Mouse (Mus musculus) left cerebral cortex, postnatal 14 days (tissue): Measurements from ENCODE around the gene Pex11g. TPM values are rescaled to one million over a fixed set of nuclear protein-coding genes. Genes with fewer than 3 reads are reported as not detected.
A peak's percentile ranks its signal among the peaks of the same experiment; 100 is the strongest.

Source experiments
- DNase-seq, 2 experiments: peaks; one replicate each; pipeline ENCODE4 v3.0.0; 2021 to 2022; ENCODE audit warnings: low spot score in 2 of 2, mixed read lengths in 1 of 2
- intact Hi-C: fragments of 180-260 bp; cut with DNase I; formaldehyde crosslinking; loops from one replicate; pipeline ENCODE4 v1.15.1; 2025
- total RNA-seq, 2 experiments: library from RNA; stranded (reverse); gene quantifications; 2 replicates each; pipeline ENCODE4 v1.2.3; 2021

The Pex11g gene
- total RNA-seq, 2 experiments from 2014 or later = 0.74 to 1.2 TPM

DNA sequence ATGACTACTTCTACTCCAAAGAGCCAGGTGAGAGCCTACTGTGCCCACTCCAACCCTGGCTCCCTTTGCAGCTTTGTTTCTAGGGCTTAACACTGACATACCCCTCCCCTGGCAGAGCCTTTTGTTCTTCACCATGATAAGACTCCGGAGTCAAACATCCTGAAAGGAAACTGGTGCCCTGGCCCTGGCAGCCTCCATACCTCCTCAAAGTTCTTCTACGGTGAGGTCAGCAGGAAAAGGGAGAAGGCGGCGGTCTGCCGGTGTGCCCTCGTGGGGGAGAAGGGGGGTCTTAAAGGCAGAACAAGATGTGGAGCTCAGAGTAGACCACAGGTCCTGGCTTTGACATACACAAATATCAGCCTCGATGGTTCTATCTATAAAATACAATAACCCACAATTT lies 16.1 kb upstream of the Pex11g start:
- intact Hi-C loops = no loop called here
- no peak for DNase-seq

DNA sequence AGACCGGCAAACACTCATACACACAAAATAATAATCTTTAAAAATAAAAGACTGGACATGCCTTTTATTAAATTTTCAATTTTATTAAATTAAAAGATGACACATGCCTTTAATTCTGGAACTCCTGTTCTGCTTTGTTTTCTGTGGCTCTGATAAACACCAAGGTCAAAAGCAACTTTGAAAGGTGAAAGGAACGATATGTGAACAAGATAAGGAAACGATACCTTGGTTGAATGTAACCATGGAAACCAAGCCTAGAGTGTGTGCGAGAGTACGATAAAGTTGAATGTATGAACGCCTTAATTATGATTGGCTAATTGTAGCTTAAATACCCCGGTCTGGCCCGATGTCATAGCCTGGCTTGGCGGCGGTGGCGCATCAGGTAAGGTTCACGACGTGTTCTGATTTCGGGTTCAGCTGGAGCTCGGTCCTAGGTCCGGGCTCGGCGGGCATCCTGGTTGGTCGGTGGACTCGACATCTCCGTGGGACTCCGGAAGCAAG lies 14.8 kb upstream of the Pex11g start:
- DNase-seq = no peak
- intact Hi-C loops = no loop called here

DNA sequence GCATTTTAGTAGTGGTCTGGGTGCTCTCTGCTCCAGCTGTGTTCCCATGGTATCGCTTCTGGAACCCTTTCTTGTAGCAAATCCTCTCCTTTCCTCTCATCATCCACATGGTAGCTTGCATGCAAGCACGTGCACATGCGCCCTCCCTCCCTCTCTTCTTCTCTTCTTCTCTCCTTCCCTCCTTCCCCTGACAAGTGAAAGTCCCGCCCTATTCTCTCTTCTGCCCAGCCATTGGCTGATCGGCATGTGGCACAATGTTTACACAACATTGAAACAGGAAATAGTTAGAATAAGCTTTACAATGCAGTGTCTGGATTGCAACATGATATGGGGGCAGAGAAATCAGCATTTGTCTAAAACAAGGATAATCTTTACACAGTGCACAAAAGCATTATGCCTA lies 14.1 kb upstream of the Pex11g start:
- intact Hi-C loops = no loop called here
- no peak for DNase-seq

DNA sequence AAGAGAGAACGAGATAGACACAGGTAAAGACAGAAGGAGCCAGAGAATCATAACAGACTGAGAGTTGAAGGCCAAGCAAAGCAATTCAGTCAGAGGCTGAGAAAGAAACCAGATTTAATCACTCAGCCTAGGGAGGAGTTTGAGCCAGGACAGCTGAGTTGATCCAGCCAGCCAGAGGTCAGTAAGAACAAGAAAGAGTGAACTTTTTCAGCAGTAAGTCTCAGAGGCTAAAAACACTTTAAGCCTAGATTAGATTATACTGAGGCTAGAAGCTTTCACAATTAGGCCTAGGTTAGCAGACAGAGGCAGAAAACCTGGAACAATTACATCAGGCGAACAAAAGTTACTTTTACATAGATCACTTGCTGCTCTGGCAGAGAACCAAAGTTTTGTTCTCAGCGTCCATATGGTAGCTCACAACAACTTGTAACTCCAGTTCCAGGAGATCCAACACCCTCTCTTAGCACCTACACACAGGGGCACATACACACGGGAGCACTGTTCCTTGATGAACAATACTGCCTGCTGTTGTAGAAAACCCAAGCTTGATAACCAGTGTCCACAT lies 12.8 kb upstream of the Pex11g start:
- no peak for DNase-seq
- intact Hi-C loops = no loop called here

DNA sequence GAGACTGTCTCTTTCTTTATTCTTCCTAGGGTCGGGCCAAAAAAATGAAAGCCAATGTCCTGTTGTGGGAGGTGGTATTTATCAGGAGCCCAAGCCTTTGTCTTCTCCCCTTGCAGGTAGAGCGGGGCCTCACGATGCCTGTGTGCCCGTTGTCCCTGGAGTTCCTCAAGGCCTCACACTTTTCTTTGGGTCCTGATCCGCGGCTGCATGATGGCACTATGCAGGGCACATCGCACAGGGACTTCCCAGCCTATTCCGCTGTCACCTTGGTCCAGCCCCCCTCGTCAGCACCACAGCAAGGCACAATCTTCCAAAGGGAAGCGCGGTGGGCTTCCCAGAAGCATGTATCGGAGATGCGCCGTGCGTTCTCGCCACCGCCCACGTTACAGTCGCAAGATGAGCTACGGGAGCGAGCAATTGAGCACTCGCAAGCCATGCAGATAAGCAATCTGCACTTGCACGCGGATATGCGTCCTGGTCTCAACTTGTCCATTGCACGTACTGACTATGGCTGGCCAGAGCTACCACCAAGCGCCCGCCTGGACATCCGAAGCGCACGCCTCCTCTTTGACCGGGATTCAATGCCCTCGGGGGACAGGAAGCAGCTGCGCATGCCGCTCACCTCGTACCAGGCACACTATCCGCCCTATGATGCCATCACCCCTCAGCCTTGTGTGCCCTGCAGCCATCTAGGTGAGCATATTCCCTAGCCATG lies 8.4 kb upstream of the Pex11g start:
- intact Hi-C loops = no loop called here
- peak in 1 of 2 experiments; percentile 22 for DNase-seq

DNA sequence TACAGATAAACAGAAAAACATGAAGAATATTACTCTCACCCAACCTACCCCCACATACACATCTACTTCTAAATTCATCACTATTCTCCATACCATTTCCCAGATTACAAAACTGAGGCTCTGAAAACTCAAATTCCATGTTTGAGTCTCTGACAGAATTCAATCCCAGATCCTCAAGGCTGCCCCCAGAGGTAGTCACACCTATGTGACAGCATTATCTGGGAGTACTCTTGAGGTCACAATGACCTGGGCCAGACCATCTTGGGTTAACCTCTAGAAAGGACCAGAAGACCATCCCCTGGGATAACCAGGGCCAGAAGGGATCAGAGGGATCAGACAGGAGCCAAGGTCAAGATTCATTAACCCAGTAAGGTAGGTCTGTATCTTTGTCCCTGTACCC lies 3.1 kb upstream of the Pex11g start, which contains the start of gene Tex45:
Tex45 (plus strand) TSS at position 301 of the 400 bp plus-strand sequence.
- intact Hi-C loops = no loop called here
- DNase-seq = no peak

DNA sequence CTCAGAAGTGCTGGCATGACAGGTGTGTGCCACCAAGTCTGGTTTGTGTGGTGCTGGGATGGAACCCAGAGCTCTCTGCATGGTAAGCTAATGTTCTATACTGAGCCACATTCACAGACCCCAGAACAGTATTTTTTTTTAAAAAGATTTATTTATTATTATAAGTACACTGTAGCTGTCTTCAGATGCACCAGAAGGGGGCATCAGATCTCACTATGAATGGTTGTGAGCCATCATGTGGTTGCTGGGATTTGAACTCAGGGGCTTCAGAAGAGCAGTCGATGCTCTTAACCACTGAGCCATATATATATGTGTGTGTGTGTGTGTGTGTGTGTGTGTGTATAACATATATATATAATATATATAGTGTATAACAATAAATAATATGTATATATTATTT lies 1.4 kb upstream of the Pex11g start:
- no peak for DNase-seq
- intact Hi-C loops = no loop called here

DNA sequence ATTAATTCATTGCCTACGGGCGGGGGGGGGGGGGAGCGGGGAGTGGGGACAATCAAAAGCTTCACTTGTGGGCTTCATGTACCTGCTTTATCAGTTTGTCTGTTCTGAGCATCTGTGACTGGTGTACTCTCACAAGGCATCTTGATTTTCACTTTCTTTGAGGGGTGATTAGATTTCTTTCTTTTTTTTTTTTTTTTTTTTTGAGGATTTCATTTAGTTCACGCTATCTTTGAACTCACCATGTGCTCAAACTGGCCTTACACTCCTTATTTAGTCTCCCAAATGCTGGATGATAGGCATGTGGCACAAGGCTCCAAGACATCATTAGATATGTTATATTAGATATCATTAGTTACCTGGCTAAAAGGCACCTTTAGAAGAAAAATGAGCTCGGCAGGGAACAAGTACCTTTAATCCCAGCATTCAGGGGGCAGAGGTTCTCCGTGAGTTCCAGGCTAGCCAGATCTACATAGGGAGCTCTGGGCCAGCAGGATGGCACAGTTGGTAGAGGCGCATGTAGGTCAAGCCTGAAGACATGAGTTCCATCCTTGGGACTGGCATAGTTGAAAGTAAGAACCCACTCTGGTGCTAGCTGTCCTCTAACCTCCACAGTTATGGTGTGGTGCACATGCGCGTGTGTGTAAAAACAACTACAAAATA lies 536 bp upstream of the Pex11g start:
- intact Hi-C loops = no loop called here
- no peak for DNase-seq

DNA sequence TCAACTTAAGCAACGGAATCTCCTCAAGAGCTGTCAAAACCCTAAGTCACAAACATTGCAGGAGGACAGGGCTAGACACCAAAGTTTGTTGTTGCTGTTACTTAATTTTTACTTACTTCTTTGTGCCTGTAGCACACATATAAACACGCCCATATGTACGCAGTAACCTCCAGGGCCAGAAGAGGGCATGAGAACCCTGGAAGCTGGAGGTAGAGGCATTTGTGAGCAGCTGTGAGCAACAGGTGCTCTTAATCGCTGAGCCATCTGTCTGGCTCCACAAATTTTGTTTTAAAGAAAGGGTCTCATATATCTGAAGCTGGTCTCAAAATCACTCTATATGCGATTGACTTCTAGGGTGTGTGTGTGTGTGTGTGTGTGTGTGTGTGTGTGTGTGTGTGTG lies 3.2 kb downstream of the Pex11g start:
- peak in 1 of 2 experiments; percentile 52 for DNase-seq
- intact Hi-C loops = no loop called here

DNA sequence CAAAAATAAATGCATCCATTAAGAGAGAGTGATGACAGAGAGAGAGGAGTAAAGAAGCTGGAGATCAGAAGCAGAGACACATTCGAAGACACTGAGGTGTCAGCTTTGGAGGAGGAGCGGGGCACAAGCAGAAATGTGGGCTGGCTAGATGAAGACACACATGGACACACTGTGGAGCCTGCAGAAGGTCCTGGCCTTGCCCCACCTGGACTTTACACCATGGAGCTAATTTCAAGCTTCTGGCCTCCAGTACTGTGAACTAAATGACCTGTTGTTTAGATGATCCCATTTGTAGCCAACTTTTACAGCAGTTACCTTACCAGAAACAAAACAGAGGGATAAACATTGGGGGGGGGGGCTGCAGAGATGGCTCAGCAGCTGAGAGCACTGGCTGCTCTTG lies 4.2 kb downstream of the Pex11g start:
- no peak for DNase-seq
- intact Hi-C loops = no loop called here

DNA sequence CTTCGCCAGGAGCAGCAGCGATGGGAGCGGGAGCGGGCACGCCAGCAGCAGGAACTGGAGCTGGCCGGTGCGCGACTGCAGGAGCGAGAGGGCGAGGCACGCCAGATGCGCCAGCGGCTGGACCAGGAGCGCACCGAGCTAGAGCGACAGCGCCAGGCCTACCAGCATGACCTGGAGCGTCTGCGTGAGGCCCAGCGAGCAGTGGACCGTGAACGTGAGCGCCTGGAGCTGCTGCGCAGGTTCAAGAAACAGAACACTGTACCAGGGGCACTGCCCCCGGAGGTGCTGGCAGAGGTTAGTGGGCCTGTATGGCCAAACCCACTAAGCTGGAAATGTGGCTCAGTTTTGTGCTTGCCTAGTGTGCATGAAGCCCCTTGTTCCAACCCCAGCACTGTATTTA lies 15.5 kb downstream of the Pex11g start:
- intact Hi-C loops = loop anchor here (10.0 kb wide), 1 partner anchor 97 kb away; the partner anchor contains the start of gene A430078G23Rik

DNA sequence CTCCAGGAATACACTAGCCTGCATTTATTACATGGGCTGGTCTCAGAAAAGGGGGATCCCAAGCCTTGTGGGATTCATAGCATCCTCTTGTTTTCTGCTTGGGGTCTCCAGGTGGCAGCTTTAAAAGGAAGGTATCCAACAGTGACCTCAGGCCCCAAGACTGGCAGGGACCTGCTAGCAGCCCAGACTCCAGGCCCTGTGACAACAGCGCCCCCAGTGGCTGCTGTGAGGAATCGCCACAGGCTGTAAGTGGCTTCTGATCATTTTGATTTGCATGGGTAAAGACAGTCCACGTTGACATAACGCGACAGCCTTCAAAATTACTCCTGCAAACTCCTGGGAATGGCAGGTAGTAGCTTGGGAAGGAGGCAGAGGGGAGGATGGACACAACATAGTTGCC lies 16.8 kb downstream of the Pex11g start:
- intact Hi-C loops = loop anchor here (10.0 kb wide), 1 partner anchor 96 kb away; the partner anchor contains the start of gene A430078G23Rik
- peak; percentile 42 to 45 for DNase-seq

More for the DNA sequence above, 15.5 kb downstream of the Pex11g start:
- no peak for DNase-seq

DNA sequence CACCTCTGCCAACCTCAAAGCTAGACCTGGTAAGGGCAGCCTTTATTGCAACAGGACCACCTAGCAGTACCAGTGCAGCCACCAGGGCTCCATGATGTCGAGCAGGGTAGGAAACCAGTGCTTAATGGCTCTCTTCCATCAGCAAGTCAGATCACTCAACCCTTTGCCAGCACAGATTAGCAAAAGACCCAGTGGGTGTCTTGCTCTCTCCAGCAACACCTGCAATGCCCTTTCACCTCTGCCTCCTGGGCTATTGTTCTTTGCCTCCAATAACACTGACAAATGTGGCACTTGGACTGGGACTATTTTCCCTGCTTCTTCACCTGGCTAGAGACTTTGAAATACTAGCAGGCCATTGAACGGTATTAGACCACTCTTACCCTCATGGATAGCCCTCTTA lies 18.3 kb downstream of the Pex11g start:
- no peak for DNase-seq
- intact Hi-C loops = no loop called here

DNA sequence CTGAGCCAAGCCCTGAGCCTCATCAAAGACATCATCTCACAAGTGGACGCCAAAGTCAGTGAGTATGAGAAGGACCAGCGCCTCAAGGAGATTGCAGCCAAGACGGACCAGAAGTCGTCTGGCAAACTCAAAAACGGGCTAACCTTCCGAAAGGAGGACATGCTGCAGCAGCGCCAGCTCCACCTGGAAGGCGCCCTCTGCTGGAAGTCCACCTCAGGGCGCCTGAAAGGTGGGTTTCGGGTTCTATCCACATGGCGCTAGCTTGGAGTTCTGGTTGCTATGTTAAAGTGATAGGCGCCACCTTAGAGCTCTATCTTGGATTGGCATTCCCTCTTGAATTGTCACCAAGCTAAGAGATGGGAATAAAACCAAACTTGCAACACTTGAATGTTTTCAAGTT lies 28.0 kb downstream of the Pex11g start:
- intact Hi-C loops = no loop called here
- DNase-seq = no peak

DNA sequence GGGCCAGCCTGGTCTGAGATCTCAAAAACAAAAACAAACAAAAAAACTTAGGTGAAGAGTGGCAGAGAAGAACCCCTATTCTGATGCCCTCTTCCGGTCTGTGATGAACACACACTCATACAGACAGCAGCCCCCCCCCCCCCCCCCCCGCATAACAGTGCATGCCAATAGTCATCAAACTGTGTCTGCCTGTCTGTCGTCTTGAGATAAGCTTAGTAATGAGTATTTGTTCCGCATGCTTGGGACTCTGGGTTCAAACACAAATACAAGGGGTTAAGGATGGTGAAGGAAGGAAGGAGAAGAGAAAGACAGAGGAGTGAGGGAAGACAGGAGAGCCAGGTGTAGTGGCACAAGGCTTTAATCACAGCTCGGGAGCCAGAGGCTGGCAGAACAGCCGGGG lies 31.0 kb downstream of the Pex11g start:
- intact Hi-C loops = no loop called here
- no peak for DNase-seq

DNA sequence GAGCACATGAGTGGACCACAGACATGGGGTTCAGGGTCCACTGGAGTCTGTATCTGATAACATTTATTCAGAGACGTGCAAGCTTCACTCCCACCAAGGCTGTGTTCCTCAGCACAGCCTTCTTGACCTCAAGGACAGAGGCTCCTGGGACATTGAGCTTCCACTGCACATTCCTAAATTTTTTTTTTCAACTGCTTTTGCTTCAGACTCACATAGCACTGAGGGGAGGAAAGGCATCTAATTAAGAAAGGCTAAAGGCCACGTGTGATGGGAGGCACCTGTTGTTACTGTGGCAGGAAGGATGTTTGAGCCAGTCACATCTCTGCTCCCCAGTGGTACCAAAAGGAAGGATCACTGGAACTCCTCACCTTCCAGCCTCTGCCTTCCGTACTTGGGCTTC lies 36.4 kb downstream of the Pex11g start:
- intact Hi-C loops = no loop called here
- no peak for DNase-seq

DNA sequence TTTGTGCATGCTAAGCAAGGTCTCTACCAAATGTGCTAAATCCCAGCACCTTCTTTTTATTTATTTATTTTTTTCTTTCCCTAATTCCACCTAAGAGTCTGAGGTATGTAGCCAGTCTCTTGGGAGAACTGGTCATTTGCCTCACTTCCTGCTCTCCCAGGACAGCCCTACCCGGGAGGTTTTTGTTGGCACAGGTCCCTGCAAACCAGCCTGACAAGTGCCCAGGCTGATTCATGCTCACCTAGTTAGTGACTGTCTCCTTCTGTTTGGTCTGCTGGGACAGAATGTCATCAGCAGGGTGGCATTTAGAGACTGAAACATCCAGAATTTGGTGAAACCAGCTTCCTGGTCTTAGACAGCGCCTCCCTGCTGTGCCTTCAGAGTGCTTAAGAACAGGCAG lies 37.5 kb downstream of the Pex11g start:
- DNase-seq = no peak
- intact Hi-C loops = no loop called here

DNA sequence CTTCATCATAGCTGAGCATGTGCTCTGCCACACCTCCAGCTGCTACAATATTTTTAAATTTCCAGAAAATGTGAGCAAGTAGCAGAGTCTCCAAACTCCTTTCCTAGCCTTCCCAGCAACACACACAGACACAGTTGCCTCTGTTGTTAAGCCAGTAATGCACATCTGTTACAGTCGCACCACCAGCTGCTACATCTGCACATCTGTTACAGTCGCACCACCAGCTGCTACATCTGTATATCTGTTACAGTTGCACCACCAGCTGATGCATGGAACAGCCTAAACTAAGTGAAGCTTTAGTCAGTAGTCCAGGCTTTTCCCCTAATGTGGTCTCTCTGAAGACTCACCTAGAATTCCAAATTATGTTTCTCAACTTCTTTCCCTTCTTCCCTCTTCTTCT lies 39.1 kb downstream of the Pex11g start:
- intact Hi-C loops = no loop called here
- DNase-seq = peak in 1 of 2 experiments; percentile 20

DNA sequence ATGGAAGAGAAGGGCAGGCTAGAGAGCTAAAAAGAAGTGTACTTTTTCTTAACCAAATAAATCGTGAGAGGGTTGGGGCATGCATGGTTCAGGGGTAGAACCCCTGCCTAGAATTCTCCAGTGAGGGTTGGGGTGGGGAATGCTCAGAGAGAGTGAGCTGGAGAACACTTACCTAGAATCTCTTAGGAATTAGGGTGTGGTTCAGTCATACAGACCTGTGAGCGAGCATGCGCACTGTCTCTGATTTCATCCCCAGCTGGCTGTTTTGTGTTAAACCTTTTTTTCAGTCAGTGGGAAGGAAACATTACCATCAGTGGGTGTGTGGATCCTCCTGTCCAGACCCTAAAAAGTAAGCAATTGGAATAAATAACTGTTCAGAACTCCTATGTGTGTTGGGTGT lies 41.3 kb downstream of the Pex11g start:
- intact Hi-C loops = no loop called here
- DNase-seq = no peak

DNA sequence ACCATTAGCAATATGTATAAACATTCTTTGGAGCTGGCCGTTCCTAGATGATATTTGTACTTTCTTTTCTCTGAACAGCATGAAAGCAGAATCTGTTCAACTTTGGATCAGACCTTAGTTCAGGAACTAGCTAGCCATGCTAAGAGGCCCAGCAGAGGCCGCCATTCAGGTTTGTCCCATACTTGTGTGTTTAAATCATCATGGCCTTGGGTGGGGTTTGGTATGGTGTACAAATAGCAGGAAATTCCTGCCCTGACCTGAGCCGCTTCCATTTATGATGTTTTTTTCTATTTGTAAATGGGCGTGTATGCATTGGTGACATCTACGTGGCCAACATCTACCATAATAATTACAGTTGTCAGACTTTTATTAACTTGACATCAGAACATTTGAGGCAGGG lies 42.3 kb downstream of the Pex11g start:
- intact Hi-C loops = no loop called here

DNA sequence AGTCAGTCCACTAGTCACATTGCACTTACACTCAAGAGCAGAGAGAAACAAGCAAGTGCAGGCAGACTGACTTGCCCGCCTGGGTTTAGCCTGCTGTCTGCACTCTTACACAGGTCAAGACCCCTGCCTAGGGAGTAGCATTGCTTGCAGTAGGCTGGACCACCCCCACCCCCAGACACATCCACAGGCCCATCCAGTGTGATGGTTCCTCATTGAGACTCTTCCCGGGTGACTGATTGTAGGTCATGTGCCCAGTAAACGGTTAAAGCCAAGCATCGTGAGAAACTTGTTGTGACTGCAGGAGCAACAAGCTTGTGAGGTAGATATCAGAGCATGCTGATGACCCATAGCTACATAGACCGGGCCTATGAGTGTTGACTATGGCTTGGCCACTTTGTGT lies 46.0 kb downstream of the Pex11g start:
- intact Hi-C loops = no loop called here
- no peak for DNase-seq

More for the DNA sequence above, 42.3 kb downstream of the Pex11g start:
- no peak for DNase-seq
